Mouse (Mus musculus) midbrain, embryonic 14.5 days (tissue): ENCODE measurements around the gene Hydin. TPM values are rescaled to one million over a fixed set of nuclear protein-coding genes. Genes with fewer than 3 reads are reported as not detected.
A peak's percentile ranks its signal among the peaks of the same experiment; 100 is the strongest.

ENCODE experiments used
- ATAC-seq: fragments of 200-750 bp; cut with Nextera tagmentation; 2 replicates; pipeline ENCODE4 v1.8.0; 2017; ENCODE audit warnings: moderate number of reproducible peaks, moderate library complexity; ENCODE audit not compliant: low FRiP score, low TSS enrichment
- DNase-seq: peaks from one replicate; pipeline ENCODE4 v3.0.0-alpha.2; 2015
- H3K27ac ChIP-seq: fragments of 300-500 bp; sonication (generic); replicated peaks from 2 replicates; pipeline ENCODE4 v1.5.1; 2014; ENCODE audit warnings: mild to moderate bottlenecking, low read depth, low read length, moderate library complexity
- H3K27me3 ChIP-seq: fragments of 300-500 bp; sonication (generic); 2 replicates; pipeline ENCODE4 v1.6.1; 2014; ENCODE audit warnings: low read length, control low read depth, mixed read lengths; ENCODE audit not compliant: control insufficient read depth, insufficient read depth
- H3K36me3 ChIP-seq: fragments of 300-500 bp; sonication (generic); 2 replicates; pipeline ENCODE4 v1.6.1; 2014; ENCODE audit warnings: low read length, control low read depth; ENCODE audit not compliant: control insufficient read depth, insufficient read depth
- H3K4me1 ChIP-seq: fragments of 300-500 bp; sonication (generic); 2 replicates; pipeline ENCODE4 v1.6.1; 2014; ENCODE audit warnings: mild to moderate bottlenecking, antibody characterized with exemption, low read length, control low read depth; ENCODE audit not compliant: control insufficient read depth, insufficient read depth
- H3K4me2 ChIP-seq: fragments of 300-500 bp; sonication (generic); 2 replicates; pipeline ENCODE4 v1.6.1; 2014; ENCODE audit warnings: mild to moderate bottlenecking, low read length, moderate library complexity
- H3K4me3 ChIP-seq: fragments of 300-500 bp; sonication (generic); replicated peaks from 2 replicates; pipeline ENCODE4 v1.5.1; 2014; ENCODE audit warnings: low read depth, low read length
- H3K9ac ChIP-seq: fragments of 300-500 bp; sonication (generic); replicated peaks from 2 replicates; pipeline ENCODE4 v1.6.1; 2014; ENCODE audit warnings: mild to moderate bottlenecking, low read length, moderate library complexity
- H3K9me3 ChIP-seq: fragments of 300-500 bp; sonication (generic); 2 replicates; pipeline ENCODE4 v1.6.1; 2016; ENCODE audit warnings: low read length, control low read depth, mixed read lengths; ENCODE audit not compliant: control insufficient read depth
- WGBS: fragments of 180-500 bp; shearing (Covaris S2); extraction: QIAGEN DNeasy Blood & Tissue Kit; methylation state at CpG from one replicate; pipeline ENCODE4 v1.1.7; 2014; 5-methylcytosine and 5-hydroxymethylcytosine counted together
- polyA plus RNA-seq: library from polyadenylated mRNA; unstranded; fragments of >200 nt; fragmentation: Nextera tagmentation; extraction: Ambion mirVana; gene quantifications from 2 replicates; pipeline ENCODE4 v1.2.1, GENCODE M21; 2014

The Hydin gene
- polyA plus RNA-seq, 1 experiment from 2014 or later: 0.14 TPM

DNA sequence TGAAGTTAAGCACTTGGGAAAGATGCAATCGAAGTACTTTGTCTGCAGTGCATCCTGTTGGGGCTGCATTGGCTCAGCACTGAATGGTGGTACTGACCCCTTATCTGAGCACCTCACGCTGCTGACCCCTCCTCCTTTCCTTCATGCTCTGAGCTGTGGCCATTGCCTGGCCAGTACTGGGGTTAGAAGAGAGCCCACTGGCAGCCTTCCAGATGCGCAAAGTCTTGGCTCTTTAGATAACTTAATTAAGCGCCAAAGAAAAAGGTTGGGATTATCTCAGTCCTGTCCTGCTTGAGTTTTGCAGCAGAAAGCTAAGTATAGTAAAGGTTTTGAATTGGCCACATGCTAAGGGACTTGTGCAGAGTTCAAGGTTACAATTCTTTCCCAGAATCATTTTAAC is 377.6 kb downstream of the Hydin start:
- no peak overlapping the region for H3K27ac ChIP-seq
- no peaks in the 10 kb centered on the region for H3K9me3 ChIP-seq
- no peak overlapping the region for H3K4me3 ChIP-seq
- H3K36me3 ChIP-seq: peaks cover 46% of the 10 kb centered on the region
- 89% methylated on average over 4 of the region's 4 CpGs for WGBS
- ATAC-seq (no peak), DNase-seq (no peak)
- H3K27me3 ChIP-seq: no peaks in the 10 kb centered on the region
- H3K9ac ChIP-seq: no peak overlapping the region
- no peaks in the 10 kb centered on the region for H3K4me1 ChIP-seq
- no peak overlapping the region for H3K4me2 ChIP-seq

DNA sequence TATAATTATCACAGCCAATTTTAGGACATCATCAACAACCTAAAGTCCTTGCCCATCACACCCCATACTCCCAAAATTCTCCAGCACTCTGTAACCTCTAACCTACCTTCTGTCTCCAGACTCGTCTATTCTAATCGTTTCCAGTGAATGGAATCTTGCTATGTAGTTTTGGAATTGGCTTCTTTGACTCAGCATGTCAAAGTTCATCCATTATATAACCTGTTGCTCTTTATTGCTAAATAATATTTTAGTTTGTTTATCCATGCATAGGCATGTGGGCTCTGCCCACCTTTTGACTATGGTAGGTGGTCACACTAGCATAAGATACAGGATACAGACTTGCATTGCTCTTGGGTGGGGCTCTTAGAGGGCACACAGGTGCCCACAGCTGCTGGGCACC is 378.1 kb downstream of the Hydin start:
- Histone ChIP-seq H3K9ac (no peak overlapping the region), H3K27me3 (no peaks in the 10 kb centered on the region), H3K4me2 (no peak overlapping the region), H3K4me3 (no peak overlapping the region), H3K9me3 (no peaks in the 10 kb centered on the region), H3K4me1 (no peaks in the 10 kb centered on the region), H3K36me3 (peaks cover 48% of the 10 kb centered on the region), H3K27ac (no peak overlapping the region)
- 89% methylated on average over 2 of the region's 2 CpGs for WGBS
- no peak for DNase-seq
- no peak for ATAC-seq

DNA sequence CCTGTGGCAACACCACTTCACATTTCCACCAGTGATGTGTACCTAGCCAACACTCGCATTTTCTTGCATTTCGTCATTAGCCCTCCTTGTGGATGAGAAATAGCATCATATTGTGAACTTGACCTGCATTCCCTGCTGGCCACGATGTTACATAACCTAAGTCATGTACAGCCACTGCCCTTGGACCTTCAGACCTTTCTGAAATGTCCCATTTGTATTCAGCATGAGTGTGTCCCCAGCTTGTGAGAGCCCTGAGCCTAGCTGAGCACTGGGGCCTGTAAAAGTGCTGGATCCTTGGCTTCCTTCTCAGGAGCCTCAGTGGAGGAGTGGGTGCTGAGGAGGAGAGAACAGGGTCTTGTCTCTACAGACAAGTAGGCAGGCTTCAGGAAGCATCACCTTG is 378.6 kb downstream of the Hydin start:
- H3K9ac ChIP-seq: no peak overlapping the region
- H3K27ac ChIP-seq: no peak overlapping the region
- no peak for ATAC-seq
- no peaks in the 10 kb centered on the region for H3K27me3 ChIP-seq
- 94% methylated on average over 3 of the region's 3 CpGs for WGBS
- no peak overlapping the region for H3K4me2 ChIP-seq
- peaks cover 46% of the 10 kb centered on the region for H3K36me3 ChIP-seq
- no peak overlapping the region for H3K4me3 ChIP-seq
- no peaks in the 10 kb centered on the region for H3K4me1 ChIP-seq
- H3K9me3 ChIP-seq: no peaks in the 10 kb centered on the region
- no peak for DNase-seq

DNA sequence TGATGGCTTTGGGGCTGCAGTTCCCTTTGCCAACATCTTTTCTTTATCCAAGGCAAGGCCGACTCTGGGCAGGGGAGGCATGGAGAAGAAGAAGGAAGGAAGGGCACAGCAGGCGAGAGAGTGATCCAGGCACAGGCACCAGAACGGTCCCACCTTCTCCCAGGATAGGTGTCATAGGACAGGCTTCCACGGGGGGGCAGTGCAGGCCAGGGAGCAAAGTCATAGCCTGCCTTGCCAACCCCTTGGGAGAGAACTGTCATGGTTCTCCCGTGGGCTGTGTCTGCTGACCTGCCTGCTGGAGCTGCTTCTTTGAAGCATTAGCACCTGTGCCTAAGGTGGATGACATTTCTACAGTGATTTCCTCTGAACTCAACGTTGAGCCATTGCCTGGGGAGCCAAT is 379.3 kb downstream of the Hydin start:
- 35% methylated on average over 6 of the region's 6 CpGs for WGBS
- no peaks in the 10 kb centered on the region for H3K4me1 ChIP-seq
- ATAC-seq: no peak
- no peaks in the 10 kb centered on the region for H3K9me3 ChIP-seq
- H3K36me3 ChIP-seq: peaks cover 53% of the 10 kb centered on the region
- DNase-seq: peak; percentile 79
- no peaks in the 10 kb centered on the region for H3K27me3 ChIP-seq
- H3K9ac ChIP-seq: no peak overlapping the region
- H3K4me3 ChIP-seq: no peak overlapping the region
- H3K27ac ChIP-seq: no peak overlapping the region
- H3K4me2 ChIP-seq: no peak overlapping the region

DNA sequence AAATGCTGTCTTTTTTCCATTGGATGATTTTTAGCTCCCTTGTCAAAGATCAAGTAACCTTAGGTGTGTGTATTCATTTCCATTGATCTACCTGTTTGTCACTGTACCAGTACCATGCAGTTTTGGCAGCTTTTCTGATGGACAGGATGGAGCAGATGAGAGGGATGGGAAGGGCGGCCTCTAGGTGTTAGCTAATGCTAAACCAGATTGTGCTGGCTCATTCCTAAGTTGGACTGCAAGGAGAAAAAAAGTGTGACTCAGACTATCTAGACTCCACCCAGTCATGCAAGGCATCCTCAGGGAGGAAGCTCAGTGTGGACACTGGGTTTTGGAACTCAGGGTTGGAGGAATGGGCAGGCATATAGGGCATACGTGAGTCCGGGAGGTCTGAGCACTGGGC is 381.8 kb downstream of the Hydin start:
- H3K27ac ChIP-seq: no peak overlapping the region
- 95% methylated on average over 3 of the region's 3 CpGs for WGBS

DNA sequence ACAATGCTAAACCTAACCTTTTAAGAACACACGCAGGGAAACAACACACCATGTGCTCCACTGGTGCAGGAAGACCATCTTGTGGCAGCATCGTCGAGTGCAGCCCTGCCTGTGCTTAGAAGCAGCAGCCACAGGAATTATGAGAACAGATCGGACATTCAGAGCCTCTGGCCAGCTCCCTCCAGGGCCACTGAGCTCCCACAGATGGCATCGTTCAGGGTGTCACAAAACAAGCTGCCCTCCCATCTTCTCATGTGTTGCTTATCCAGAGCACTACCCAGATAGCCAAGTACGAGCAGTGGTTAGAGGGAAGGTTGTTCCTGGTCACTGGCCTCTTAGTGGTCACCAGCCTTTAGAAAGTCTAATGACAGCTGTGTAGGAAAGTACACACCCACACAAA is 382.5 kb downstream of the Hydin start:
- H3K4me1 ChIP-seq: no peaks in the 10 kb centered on the region
- H3K27ac ChIP-seq: no peak overlapping the region
- H3K9me3 ChIP-seq: no peaks in the 10 kb centered on the region
- H3K27me3 ChIP-seq: no peaks in the 10 kb centered on the region
- ATAC-seq (no peak), DNase-seq (no peak)
- 97% methylated on average over 6 of the region's 6 CpGs for WGBS
- H3K4me2 ChIP-seq: no peak overlapping the region
- H3K9ac ChIP-seq: no peak overlapping the region
- no peak overlapping the region for H3K4me3 ChIP-seq
- peaks cover 43% of the 10 kb centered on the region for H3K36me3 ChIP-seq

More for the DNA sequence above, 381.8 kb downstream of the Hydin start:
- DNase-seq: no peak
- Histone ChIP-seq H3K4me1 (no peaks in the 10 kb centered on the region), H3K4me2 (no peak overlapping the region), H3K9me3 (no peaks in the 10 kb centered on the region), H3K27me3 (no peaks in the 10 kb centered on the region), H3K9ac (no peak overlapping the region), H3K4me3 (no peak overlapping the region), H3K36me3 (peaks cover 44% of the 10 kb centered on the region)
- no peak for ATAC-seq

DNA sequence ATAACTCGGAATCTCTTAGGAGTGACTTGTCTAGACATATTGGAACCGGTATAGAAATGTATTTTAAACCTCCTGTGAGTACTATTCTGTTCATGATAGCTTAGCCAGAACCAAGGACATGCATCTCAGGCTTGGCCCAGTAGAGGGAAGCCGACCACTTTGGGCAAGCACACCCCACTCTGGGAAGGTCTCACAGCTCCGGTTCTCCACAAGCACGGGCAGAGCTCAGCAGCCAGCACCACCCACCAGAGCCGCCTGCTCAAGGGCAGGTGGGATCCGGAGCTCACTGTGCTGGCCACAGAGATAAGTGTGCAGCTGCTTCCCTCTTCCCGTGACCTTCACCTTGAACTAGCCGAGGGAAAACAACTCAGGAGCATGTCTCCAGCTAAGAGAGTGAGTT is 384.1 kb downstream of the Hydin start:
- ATAC-seq (no peak), DNase-seq (no peak)
- Histone ChIP-seq H3K36me3 (peaks cover 35% of the 10 kb centered on the region), H3K9me3 (no peaks in the 10 kb centered on the region), H3K9ac (no peak overlapping the region), H3K4me3 (no peak overlapping the region), H3K27ac (no peak overlapping the region), H3K4me1 (no peaks in the 10 kb centered on the region), H3K27me3 (no peaks in the 10 kb centered on the region), H3K4me2 (no peak overlapping the region)
- WGBS: 94% methylated on average over 9 of the region's 9 CpGs

DNA sequence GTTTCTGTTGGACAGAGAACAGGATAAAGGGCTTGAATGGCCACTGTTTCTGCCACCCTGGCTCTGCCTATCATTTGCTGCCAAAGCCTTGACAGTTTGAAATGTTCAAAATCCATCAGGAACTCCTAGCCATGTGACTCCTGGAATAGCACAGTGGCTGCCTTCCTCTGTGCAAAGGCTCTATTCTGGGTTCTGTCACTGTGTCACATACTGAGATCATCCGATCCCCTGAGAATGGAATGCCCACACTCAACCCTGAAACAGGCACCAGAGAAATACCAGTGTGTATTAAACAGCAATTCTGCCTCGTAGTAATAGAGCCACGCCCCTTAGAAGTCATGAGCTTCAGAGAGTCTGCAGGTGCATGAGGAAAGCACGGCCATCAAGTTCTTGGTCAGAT is 385.1 kb downstream of the Hydin start:
- DNase-seq (no peak), ATAC-seq (no peak)
- Histone ChIP-seq H3K4me2 (no peak overlapping the region), H3K4me1 (no peaks in the 10 kb centered on the region), H3K9me3 (no peaks in the 10 kb centered on the region), H3K9ac (no peak overlapping the region), H3K36me3 (peaks cover 32% of the 10 kb centered on the region), H3K4me3 (no peak overlapping the region), H3K27ac (no peak overlapping the region), H3K27me3 (no peaks in the 10 kb centered on the region)
- 90% methylated on average over 4 of the region's 4 CpGs for WGBS

DNA sequence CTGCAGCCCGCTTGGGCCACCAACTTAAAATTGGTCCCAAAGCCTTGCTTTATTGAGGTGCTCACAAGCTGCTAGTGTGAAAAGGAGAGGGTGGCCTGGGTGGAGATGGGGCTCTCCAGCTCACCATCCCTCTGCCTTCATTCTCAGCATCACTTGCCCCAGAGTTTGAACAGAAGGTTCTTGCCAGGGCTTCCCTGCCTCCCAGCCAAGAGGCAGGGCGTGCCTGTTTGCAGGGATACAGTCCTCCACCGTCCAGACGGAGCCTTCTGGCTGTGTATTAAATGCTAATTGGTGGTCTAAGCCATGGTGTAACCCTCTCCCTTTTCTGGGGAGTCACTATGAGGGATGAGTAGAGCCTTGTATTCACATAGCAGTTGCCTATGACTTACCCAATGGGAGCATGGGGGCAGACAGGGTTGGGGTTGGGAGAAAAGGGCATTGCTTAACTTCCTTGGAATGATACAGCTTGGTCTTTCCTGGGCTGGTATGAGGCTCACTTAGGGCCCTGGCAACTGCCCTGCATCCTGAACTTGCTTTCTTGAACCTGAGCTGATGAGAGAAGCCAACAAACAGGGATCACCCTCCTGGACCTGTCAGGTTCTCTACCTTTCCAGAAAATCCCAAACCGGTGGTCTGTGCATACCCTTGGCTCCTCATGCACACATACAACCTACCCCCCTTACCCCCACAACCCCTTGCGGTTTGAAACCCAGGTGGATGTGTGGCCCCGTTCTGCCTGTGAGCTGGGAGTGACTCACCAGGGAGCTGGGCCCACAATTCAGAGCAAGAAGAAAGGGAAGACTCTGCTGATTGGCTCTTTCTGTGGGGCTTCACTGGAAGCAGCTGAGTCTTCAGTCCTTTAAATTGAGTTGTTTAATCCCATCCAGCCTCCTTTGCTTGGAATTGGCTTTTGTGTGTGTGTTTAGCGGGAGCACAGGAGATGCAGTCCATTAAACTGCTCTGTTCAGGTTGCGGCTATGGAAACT is 387.6 kb downstream of the Hydin start:
- no peak overlapping the region for H3K4me3 ChIP-seq
- H3K4me2 ChIP-seq: no peak overlapping the region
- no peaks in the 10 kb centered on the region for H3K4me1 ChIP-seq
- 58% methylated on average over 9 of the region's 9 CpGs for WGBS
- DNase-seq (peak; percentile 6), ATAC-seq (no peak)
- H3K9ac ChIP-seq: no peak overlapping the region
- H3K27me3 ChIP-seq: no peaks in the 10 kb centered on the region
- no peaks in the 10 kb centered on the region for H3K9me3 ChIP-seq
- H3K36me3 ChIP-seq: peaks cover 31% of the 10 kb centered on the region
- H3K27ac ChIP-seq: 0 out of 2 replicates have a peak overlapping the region, but pooled peaks have one; percentile 8
